Mouse (Mus musculus): Measurements from ENCODE around the gene Rflna. TPM values are rescaled to one million over a fixed set of nuclear protein-coding genes. Genes with fewer than 3 reads are reported as not detected.

Gene Rflna
- polyA plus RNA-seq (2015; fragmentation: Illumina TruSeq; extraction: RNeasy Lipid Tissue Mini Kit (QIAGEN cat#74804); ENCODE audit: insufficient read depth, low read depth, low replicate concordance), result 1.6 TPM

GRCm38 (mm10) chr5:125002969-125003872 is at the start of gene Rflna:
Gene Rflna, plus strand, starts transcription at chr5:125003221.

Other genes with a start within 250 kb of the Rflna start
- 2.6 TPM for gene Ccdc92, start 140.8 kb upstream of the Rflna start, polyA plus RNA-seq (2015; fragmentation: Illumina TruSeq; extraction: RNeasy Lipid Tissue Mini Kit (QIAGEN cat#74804); ENCODE audit: insufficient read depth, low read depth, low replicate concordance)
- 13.5 TPM for gene Zfp664, start 140.5 kb upstream of the Rflna start, polyA plus RNA-seq (2015; fragmentation: Illumina TruSeq; extraction: RNeasy Lipid Tissue Mini Kit (QIAGEN cat#74804); ENCODE audit: insufficient read depth, low read depth, low replicate concordance)
- gene Ncor2, start 176.0 kb downstream of the Rflna start, polyA plus RNA-seq (2015; fragmentation: Illumina TruSeq; extraction: RNeasy Lipid Tissue Mini Kit (QIAGEN cat#74804); ENCODE audit: insufficient read depth, low read depth, low replicate concordance), result 36.0 TPM

Data from pancreas, adult 10 weeks (tissue).